Mouse (Mus musculus) right cerebral cortex, adult 18-20 months (tissue): ENCODE measurements around the gene Rsph9.

Experiments
- DNase-seq: peaks from one replicate; pipeline ENCODE4 v3.0.0; 2022; ENCODE audit warnings: mixed read lengths

Rsph9 gene

DNA sequence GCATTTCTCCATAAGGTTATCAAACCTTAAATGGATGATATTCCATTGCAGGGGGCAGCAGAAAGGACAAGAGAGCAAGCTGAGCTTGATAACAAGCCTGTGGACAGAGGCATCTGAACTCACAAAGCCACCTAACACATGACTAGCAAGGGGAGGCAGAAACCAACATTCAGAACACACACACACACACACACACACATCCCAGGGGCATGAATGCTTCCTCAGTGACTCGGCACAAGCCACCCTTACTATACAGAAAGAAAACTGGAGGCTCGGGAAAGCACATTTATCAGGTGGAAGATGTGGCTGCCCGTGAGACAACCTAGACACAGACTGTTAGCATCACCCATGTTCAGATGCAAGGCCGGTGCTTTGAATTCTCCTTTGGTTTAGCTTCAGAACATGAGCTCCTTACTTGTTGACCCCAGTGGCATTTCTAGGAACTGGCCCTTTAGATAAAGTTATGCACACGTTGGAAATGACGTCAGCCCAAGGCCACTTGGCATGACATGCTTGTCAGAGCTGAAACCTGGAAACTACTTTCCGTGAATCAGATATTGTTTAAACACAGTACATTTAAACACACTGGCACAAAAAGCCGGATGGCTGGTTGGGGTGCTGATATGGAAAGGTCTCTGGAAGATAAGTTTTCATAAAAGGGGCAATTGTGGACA is 5.3 kb downstream of the Rsph9 start:
- no peak for DNase-seq

- DNase-seq: no peak
Measured at GRCm38 (mm10) chr17:46132862-46133261, 11.2 kb downstream of the Rsph9 start.

GRCm38 (mm10) chr17:46132058-46132718 is 11.8 kb downstream of the Rsph9 start:
- DNase-seq: peak; percentile 50

- DNase-seq: peak; percentile 24
Measured at GRCm38 (mm10) chr17:46129741-46130498, 14.1 kb downstream of the Rsph9 start.

DNA sequence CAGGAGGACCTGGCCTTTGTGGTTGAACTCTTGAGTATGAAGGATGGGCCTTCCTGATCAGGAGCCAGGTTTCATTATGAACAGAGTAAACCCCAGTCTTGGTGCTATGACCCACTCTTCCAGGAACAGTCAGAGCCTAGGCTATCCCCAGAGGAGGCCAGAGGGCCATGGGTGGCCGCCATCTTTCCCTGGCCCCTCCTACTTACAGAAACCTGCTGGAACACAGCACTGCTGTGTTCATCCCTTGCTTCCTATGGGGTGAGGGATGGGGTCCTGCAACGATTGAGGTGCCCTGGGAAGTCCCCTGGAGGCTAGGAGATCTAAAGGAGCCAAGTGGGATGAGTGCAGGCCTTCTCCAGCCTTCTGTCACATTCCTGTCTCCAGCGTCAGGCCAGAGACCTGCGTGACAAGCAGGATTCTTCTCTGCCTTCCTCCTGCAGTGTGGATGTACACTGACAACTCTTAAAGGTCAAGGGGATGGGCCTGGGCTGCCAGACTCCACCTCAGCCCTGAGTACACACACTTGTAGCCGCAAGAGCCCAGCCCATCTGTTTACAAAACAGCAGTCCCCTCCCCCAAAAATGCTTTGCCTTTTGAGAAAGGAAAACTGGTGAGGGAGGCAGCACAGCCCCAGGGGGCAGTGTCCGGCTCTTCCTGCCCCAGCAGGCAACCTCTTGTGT is 16.1 kb downstream of the Rsph9 start:
- no peak for DNase-seq

GRCm38 (mm10) chr17:46126608-46127007 is 17.4 kb downstream of the Rsph9 start:
- no peak for DNase-seq

DNA sequence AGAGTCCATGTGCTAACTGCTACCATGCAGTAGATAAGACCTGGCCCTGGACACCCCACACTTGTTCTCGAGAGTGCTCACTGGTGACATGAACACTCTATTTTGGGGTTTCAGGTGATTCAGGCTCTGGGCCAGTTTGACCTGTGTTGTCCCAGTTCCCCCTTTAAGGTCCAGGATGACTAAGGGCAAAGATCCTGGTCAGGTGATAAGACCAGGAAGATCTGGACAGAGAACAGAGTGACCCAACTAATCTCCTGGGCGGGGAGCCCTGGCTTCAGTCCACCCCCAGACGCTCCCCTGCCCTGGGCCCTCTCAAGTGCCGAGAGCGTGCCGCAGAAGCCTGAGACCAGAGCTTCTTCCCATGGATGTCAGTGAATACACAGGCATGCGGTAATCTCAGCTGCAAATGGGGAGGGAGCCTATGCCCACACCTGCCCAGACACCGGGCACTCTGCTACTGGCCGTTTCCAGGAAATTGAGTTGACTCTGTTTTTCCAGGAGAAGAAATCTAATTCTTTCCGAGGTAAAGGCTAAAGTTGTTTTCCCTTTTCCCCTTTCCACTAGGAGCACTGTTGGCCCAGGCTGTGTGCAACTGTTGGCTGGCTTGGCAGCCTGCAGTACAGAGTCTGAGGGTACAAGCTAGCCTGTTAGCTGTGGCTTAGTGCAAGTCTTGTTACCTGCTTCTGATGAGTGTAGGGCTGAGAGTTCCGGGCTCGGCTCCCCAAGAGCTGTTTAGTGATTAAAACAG is 19.9 kb downstream of the Rsph9 start:
- no peak for DNase-seq

DNA sequence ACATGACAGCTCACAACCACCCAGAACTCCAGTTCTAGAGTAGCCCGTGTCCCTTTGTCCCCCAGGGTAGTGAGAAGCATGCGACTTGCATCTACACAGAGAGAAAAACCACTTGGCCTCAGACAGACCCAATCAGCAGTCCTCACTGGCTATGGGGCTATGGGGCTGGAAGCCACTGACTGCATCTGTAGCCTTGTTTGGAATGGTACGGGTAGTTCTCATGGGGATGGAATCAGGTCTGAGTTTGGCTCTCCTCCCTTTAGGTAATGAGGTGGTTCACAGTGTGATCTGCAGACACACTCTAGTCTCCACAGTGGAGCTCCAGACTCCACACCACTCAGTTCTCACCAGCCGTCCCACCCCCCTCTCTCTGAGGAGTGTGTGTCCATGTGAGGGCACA is 20.7 kb downstream of the Rsph9 start:
- no peak for DNase-seq

DNA sequence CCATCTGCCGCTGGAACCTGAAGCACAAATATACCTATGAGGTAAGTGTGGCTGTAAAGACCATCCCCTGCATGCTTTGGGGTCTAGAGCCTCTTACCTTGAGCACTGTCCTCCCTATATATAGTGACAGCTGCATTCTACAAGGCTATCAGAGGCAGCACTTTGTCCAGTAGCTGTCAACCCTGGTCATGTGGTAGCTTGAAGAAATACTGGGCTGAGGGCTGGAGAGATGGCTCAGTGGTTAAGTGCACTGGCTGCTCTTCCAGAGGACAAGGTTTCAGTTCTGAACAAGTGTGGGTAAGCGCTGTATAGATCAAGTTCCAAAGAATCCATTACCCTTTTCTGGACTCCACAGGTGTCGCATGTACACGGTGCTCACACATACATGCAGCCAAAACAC is 21.2 kb downstream of the Rsph9 start:
- DNase-seq: no peak

GRCm38 (mm10) chr17:46119641-46120040 is 24.4 kb downstream of the Rsph9 start:
- peak; percentile 56 for DNase-seq

DNA sequence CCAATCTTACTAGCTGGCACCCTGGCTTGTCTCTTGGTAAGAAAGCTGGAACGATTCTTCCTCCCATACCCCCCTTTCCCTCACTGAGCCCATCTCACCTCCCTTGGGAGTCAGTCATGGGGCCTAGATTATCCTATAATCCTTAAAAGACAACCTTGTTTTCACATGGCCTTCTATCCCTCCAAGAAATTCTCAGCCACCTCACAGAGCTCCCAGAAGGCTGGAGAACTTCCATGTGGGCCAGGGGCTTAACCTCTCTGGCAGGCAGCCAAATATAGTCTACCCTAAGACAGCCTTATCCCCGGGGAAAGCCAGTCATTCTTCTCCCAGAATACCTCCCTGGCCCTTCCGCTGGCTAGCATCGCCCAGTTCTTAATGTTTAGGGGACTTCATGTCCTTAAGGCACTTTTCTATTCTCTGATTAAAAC is 25.6 kb downstream of the Rsph9 start:
- no peak for DNase-seq

- no peak for DNase-seq
Measured at GRCm38 (mm10) chr17:46117623-46118422, 26.2 kb downstream of the Rsph9 start.

GRCm38 (mm10) chr17:46116881-46117280 is 27.1 kb downstream of the Rsph9 start:
- no peak for DNase-seq

DNA sequence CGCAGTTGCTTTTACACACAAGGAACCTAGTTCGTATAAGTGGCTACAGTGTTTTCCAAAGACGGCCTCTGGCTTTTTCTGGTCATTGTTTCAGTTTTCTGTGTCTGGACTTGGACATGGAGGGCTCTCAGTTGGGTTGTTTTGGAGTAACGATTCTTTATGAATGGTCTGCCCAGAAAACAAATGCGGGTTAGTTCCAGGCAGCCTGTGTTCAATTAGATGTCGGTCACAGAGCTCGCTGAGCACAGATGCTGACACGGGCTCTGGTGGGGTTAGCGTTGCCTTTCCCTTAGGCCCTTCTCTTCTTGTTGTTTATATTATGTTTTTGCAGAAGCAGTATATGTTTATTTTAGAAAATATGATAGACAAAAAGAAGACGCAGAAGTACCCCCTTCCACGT is 27.9 kb downstream of the Rsph9 start:
- no peak for DNase-seq

DNA sequence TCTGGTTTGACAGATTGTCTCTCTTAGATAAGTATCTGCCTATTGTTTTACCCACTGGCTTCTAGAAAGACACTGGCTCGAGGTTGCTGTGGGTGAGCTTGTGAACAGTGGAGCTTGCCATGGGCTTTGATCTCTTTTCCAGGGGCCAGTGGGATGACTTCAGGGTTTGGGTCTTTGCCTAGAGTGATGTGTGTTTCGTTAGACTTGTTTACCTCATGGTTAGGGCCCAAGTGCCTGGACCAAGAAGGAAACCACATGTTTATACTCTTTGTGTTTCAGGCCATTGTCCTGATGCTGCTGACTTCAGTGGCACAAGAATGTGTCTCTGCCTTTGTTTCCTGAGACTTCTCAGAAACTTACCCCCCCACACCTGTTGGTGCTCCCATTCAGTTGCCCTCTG is 28.5 kb downstream of the Rsph9 start:
- no peak for DNase-seq

GRCm38 (mm10) chr17:46110402-46111289 is 33.4 kb downstream of the Rsph9 start, which contains the start of gene Mrps18a:
Gene Mrps18a (plus strand): TSS chr17:46110986.
- DNase-seq: peak; percentile 91

DNA sequence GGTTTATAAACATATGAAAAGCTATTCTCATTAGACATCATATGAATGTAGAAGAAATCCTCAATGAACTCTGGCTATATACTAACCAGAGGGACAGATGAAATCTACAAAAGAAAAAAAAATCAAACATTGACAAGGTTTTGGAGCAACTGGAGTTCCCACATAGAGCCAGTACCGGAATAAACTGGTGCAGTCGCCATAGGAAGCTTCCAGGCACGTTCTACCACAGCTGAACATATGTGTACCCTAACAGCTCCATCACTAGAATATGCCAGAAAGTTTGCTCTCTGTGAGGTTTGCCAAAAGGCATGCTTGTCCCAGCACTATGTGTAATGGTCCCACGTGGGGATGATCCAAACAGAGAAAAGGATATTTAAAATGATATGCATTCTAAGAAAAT is 35.7 kb downstream of the Rsph9 start:
- no peak for DNase-seq

GRCm38 (mm10) chr17:46104487-46104886 is 39.5 kb downstream of the Rsph9 start:
- no peak for DNase-seq

- no peak for DNase-seq
Measured at GRCm38 (mm10) chr17:46102608-46103159, 41.3 kb downstream of the Rsph9 start.

- DNase-seq: no peak
Measured at GRCm38 (mm10) chr17:46101906-46102305, 42.1 kb downstream of the Rsph9 start.
